Mouse (Mus musculus): ENCODE measurements at regions not wholly inside any gene's neighbourhood (a gene's known extent, or its start where the extent isn't known, plus 50 kb on each side); places are given as distances from the start of the nearest gene placed in this dataset.

DNA sequence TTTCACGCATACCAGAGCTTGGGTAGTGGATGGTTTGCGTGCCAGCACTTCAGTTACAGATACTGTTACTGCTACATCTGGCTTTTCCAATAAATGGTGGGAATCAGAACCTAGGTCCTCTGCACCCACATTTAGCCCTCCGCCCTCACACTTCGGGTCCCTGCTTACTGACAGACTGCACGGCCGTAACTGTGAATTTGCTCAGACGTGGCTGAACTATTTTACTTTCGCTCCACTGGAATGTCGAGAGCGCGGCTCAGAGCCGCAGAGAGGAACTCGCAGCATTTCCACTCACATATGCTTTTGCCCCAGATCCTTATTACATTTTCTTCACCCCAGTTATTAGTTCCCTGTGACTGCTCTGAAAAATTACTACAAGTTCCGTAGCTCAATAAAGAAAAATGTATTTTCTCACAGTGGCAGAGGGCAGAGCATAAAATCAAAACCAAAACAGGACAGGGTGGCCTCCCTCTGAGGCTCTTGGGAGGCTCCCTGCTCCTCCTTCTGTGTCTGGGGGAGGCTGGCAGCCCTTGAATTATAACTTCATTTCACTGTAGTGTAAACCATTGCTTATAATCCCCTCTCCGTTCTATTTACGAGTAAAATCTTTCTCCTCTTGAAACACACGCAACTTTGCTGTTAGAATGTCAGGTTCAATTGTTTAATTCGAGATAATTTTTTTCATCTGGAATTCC, 1024.7 kb downstream of the Fam19a2 start:
- 0 out of 4 replicates have a peak, but pooled peaks of 1 of the 2 experiments have one; percentile 12 for ATAC-seq (replicated peaks in 1 of 2; ENCODE audit: insufficient read depth in 1 of 2, low FRiP score in 2 of 2, low TSS enrichment in 1 of 2, low read depth in 1 of 2, poor library complexity in 2 of 2, severe bottlenecking in 2 of 2)

DNA sequence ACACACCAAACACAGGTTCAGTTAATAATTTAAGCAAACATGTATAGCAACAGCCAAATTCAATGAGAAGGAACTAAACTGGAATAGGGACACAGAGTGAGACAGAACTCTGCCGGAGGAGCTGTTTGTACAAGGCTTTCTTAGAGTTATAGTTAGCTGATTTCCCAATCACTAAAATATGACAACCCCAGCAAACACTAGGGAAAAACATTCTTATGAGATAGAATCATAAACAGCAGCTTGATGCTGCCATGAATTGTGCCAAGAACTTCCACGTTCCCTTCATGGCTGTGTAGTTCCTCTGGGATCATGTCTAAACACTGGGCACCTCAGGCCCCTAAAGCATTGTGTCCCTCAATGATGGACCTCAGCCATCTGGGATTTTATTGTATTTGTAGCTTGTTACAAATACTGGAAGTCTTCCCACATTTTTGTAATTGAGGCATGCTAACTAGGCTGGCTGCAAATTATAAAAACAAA, 1033.4 kb downstream of the Fam19a2 start:
- ATAC-seq (replicated peaks in 1 of 2; ENCODE audit: insufficient read depth in 1 of 2, low FRiP score in 2 of 2, low TSS enrichment in 1 of 2, low read depth in 1 of 2, poor library complexity in 2 of 2, severe bottlenecking in 2 of 2): no peak

DNA sequence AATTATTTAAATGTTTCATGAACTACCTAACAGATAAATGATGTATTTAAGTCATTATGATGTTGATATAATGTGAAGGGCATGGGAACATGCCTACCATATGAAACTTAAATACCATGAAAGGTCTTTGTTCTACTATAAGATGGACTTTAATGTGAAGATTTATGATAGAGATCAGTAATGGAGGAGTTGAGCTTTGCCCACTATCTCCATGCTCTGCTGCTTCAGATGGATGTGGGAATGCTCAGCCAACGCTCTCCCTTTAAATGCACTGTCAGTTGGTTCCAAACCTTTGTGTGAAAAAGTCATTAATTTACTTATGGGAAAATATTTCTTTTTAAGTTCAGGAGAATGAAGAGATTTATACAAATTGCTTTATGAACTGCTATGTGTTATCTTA, 1040.9 kb downstream of the Fam19a2 start:
- ATAC-seq (replicated peaks in 1 of 2; ENCODE audit: insufficient read depth in 1 of 2, low FRiP score in 2 of 2, low TSS enrichment in 1 of 2, low read depth in 1 of 2, poor library complexity in 2 of 2, severe bottlenecking in 2 of 2): no peak

DNA sequence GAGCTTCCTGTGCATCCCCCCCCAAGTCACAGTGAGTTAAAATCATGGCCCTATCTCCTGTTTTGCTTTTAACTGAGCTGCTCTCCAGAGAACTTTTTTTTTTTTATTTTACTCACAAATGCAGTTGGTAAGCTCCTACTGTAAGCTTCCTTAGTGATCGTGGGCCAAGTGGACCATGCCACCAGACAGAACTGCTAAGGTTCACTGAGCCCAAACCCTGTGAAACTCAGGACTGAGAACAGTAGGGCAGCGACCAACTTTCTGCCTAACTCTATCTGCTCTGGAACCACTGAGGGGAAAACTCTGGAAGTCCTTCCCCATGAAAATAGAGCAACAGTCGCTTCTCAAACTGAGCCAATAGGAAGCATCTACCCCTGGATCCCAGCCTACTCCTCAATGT, 1041.8 kb downstream of the Fam19a2 start:
- ATAC-seq (replicated peaks in 1 of 2; ENCODE audit: insufficient read depth in 1 of 2, low FRiP score in 2 of 2, low TSS enrichment in 1 of 2, low read depth in 1 of 2, poor library complexity in 2 of 2, severe bottlenecking in 2 of 2): no peak

DNA sequence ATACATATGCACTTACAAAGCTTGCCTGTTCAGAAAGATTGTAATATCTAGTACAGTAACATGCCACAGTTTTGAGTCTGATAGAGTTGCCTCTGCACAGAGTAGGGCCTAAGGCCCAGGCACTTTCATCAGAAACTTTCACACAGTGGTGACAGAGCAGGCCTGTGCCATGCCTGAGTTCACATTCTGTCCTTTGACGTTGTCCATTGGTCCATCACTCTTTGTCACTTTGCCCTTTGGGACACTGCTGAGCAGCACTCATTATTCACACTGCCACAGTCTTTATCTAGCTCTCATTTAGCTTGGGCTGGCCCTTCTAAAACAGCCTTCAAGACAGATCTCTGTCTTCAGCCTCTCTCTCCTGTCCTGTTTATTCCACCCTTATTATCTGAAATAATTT, 1055.0 kb downstream of the Fam19a2 start:
- 0 out of 4 replicates have a peak, but pooled peaks of 1 of the 2 experiments have one; percentile 4 for ATAC-seq (replicated peaks in 1 of 2; ENCODE audit: insufficient read depth in 1 of 2, low FRiP score in 2 of 2, low TSS enrichment in 1 of 2, low read depth in 1 of 2, poor library complexity in 2 of 2, severe bottlenecking in 2 of 2)

DNA sequence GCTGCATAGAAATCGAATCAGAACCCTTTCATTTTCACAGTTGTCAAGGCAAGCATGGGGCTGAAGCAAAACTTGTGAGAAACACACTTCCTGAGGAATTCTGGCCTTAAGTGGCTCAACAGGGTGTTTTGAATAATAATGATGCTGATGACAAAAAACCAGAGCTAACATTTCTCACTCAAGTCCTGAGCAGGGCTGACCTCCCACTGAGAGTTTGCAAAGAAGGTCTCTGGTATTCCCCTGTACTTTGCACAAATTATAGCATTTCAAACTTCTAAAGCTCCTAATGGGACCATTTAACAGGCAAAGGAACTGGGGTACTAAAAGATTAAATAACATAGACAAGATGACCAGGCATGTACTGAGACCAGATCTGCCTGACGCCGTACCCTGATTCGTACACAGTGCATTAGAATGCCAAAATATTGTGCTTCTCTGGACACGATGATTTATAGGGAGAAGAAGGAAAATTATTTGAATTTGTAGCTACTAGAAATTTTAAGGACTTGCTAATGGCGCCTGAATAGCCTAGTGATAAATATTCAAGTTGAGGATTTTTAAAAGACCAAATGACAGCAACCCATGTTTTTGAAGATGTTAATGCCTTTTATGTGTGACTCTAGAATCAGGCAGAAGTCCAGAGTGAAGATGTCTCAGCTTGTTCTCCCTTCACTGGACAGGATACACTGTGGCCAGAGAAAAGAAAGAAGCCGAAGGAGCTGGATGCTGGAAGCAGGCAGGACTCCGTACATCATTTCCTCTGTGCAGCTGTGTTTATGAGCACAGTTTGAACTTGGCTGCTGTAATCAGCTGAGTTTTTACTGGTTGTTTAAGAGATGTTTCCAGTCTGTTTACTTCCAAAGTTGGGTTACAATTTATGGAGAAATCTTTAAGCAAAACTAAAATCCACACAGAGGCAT, 1056.7 kb downstream of the Fam19a2 start:
- no peak for ATAC-seq (replicated peaks in 1 of 2; ENCODE audit: insufficient read depth in 1 of 2, low FRiP score in 2 of 2, low TSS enrichment in 1 of 2, low read depth in 1 of 2, poor library complexity in 2 of 2, severe bottlenecking in 2 of 2)

DNA sequence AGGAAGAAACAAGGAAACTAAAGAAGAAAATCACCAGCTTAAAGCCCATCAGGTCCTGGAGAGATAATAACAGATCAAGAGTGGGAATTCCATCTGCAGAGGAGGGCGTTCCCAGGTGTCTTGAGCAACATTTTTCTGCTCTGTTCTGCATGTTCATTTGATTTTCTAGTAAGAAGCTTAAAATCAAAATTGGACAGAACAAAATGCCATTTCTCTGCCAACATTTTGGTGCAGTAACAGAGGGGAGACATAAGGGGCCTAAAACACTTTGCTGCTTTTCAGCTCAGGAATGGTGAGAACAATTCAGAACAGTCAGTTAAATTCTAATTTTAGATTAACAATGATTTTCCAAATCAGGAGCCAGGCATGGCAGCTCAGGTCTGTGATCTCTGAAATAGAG, 1056.8 kb downstream of the Slc16a7 start:
- no peak for ATAC-seq (replicated peaks in 1 of 2; ENCODE audit: insufficient read depth in 1 of 2, low FRiP score in 2 of 2, low TSS enrichment in 1 of 2, low read depth in 1 of 2, poor library complexity in 2 of 2, severe bottlenecking in 2 of 2)

DNA sequence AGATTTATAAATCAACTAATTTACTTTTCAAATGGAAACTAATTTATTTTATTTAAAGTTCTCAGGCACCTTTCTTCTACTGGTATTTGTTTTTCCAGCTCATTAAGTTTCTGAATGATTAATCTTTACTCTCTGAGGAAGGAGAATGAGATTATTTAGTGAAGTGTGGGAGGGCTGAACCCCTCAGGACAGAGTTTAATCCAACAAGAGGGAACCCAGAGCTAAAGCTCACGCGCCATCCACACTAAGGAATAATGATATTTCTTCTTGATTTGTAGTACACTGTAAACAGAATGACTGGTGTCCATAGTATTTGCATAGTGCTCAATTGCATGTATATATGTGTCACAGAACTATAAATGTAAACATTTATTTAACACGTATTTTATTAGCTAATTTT, 1050.3 kb downstream of the Slc16a7 start:
- no peak for ATAC-seq (replicated peaks in 1 of 2; ENCODE audit: insufficient read depth in 1 of 2, low FRiP score in 2 of 2, low TSS enrichment in 1 of 2, low read depth in 1 of 2, poor library complexity in 2 of 2, severe bottlenecking in 2 of 2)

DNA sequence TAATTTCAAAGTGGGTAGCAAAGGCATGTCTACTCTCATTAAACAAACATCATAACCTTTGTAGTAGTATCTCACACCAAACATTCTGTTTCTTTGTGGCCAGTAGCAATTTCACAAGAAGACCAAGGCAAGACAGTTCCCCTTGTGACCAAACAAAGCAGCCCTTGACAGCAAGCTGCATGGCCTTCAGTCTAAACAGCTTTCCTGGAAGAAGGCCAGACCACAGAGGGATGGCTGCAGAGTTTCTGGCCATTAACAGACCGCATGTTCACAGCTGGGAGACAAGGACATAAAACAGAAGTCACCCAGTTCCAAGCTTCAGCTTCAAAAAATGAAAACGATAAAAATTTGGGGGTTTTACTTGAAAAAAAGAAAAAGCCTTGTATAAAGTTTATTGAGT, 1040.0 kb downstream of the Slc16a7 start:
- ATAC-seq (replicated peaks in 1 of 2; ENCODE audit: insufficient read depth in 1 of 2, low FRiP score in 2 of 2, low TSS enrichment in 1 of 2, low read depth in 1 of 2, poor library complexity in 2 of 2, severe bottlenecking in 2 of 2): no peak

DNA sequence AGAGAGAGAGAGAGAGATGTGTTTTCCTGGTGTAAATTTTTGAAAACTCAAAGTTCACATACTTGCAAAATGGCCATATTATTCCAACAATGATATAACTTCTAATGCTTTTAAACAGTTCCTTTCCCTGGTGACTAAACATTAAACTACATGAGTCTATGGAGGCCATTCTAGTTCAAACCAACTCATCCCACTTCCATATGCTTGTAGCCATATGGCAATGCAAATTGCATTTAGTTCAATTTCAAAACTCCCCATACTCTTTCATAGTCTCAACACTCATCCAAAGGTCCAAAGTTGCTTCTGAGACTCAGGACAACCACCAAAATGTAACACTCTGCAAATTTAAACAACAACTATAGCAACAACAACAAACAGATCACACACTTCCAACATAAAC, 1026.5 kb downstream of the Slc16a7 start:
- no peak for ATAC-seq (replicated peaks in 1 of 2; ENCODE audit: insufficient read depth in 1 of 2, low FRiP score in 2 of 2, low TSS enrichment in 1 of 2, low read depth in 1 of 2, poor library complexity in 2 of 2, severe bottlenecking in 2 of 2)

DNA sequence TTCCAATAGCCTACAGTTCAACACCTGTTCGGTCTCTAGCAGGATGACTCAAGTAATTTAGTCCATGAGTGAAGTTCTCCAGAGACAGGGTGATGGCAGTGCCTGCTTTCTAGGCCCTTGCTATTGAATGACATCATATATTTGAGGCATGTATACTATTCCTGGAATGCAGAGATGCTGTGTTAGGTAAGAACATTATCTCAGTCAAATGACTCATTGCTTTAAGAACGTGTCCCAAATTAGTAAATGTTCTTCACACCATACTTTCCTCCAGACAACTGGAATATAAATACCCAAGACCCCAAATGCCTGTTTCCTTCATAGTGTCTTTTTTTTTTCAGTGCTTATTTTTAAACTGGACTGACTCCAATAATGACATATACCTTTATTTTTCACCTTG, 1018.3 kb downstream of the Slc16a7 start:
- ATAC-seq (replicated peaks in 1 of 2; ENCODE audit: insufficient read depth in 1 of 2, low FRiP score in 2 of 2, low TSS enrichment in 1 of 2, low read depth in 1 of 2, poor library complexity in 2 of 2, severe bottlenecking in 2 of 2): no peak

DNA sequence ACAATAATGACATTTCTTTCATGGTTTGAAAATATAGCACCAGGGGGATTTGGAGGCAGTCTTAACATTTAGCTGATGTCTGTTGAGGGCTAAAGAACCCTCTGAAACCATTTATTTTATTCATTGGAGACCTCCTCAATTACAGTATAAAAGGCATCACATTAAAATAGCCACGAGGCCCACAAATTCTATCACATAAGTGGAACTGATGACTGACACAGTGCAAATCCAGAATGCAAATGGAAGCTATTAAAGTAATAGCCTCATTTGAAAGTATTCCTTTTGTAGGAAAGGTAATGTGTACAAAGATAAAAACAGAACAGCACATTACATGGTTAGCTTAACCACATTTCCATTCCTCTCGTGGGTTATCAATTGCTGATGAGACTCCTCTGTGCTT, 986.6 kb downstream of the Slc16a7 start:
- ATAC-seq (replicated peaks in 1 of 2; ENCODE audit: insufficient read depth in 1 of 2, low FRiP score in 2 of 2, low TSS enrichment in 1 of 2, low read depth in 1 of 2, poor library complexity in 2 of 2, severe bottlenecking in 2 of 2): no peak

DNA sequence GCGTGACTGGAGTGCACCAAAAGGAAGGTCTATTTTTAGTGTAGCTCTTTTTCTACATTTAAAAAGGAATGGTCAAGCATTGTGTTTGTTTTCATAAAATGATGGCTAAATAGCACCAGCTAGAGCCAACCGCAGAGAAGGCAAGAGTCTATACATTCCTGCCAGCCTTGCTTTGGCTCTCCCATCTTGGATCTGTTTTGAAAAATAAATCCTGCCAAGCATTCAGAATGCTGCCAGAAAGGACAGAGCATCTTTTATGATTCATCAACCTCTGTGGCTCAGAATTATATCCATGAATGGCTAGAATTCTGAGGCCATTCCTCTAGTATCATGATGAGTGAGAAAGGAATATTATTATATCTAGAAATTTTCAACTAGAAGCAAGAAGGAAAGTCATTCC, 979.6 kb downstream of the Slc16a7 start:
- ATAC-seq (replicated peaks in 1 of 2; ENCODE audit: insufficient read depth in 1 of 2, low FRiP score in 2 of 2, low TSS enrichment in 1 of 2, low read depth in 1 of 2, poor library complexity in 2 of 2, severe bottlenecking in 2 of 2): no peak

DNA sequence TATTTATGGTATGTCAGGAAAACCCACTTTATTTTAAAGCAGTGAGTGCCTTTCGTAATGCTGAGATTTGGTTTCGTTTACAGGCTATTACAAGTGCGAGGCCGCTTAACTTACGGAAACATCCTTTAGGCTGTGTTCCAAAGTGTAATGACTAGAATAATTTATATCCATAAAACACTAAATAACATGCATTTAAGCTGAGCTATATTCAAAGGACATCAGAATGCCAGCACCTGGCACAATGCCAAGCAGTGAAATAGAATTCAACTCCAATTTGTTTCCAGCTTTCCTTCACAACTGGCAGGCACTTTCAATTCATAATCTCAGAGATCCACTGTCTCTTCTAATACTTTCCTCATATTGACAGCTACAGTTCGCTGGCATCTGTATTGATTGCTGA, 972.7 kb downstream of the Slc16a7 start:
- ATAC-seq (replicated peaks in 1 of 2; ENCODE audit: insufficient read depth in 1 of 2, low FRiP score in 2 of 2, low TSS enrichment in 1 of 2, low read depth in 1 of 2, poor library complexity in 2 of 2, severe bottlenecking in 2 of 2): no peak

DNA sequence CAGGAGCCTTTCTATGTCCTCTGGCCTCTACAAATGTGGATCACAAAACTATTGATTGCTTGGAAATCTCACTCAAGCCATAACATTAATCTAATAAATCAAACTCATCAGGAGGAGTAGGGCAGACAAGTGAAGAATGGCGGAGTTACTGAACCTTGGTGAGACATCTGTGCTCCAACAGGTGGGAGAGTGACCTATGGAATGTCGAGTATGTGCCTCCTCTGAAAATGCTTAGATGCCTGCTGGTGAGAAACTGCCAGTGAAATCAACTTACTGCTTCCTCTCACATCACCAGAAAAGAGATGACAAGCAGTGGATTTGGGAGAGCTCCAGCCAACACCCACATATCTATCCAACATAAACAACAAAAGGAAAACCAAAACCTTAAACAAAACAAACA, 965.8 kb downstream of the Slc16a7 start:
- no peak for ATAC-seq (replicated peaks in 1 of 2; ENCODE audit: insufficient read depth in 1 of 2, low FRiP score in 2 of 2, low TSS enrichment in 1 of 2, low read depth in 1 of 2, poor library complexity in 2 of 2, severe bottlenecking in 2 of 2)
